Mouse (Mus musculus): ENCODE data around the gene Mgrn1.

Gene Mgrn1

DNA sequence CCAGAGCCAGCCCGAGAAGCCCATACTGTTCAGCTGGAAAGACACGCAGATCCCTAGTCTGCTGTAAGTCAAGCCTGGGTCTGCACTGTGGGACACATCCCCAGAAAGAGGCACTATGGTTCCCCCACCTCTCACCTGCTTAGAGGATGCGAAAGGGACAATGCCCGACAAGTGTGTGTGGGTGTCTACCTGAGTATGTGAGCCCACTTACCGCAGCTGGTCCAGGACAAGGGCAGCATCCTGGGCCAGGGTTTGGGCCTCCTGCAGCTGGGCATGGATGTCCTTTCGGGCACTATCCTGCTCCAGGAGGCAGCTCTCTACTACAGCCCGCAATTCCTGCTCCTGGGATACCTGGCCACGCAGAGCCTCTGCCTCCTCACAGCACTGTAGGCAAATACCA, 56.8 kb downstream of the Mgrn1 start:
- no peak for DNase-seq

DNA sequence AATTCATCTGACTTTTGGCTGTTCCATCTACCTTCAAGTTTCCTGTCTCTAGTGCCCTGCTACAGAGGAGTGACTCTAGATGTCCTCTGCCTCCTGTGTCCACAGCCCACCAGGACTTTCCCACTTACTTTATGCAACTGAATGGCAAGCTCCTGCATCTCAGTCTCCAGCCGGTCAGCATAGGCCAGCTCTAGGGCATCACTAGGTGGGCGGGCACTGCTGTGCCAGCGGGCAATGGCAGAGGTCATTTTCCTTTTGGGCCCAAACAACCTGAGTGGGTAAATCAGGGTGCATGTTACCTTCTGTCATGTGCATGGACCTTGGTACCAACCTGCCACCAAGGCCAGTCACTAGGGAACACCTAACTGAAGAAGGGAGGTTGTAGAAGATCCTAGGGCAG, 57.4 kb downstream of the Mgrn1 start:
- DNase-seq: no peak

- DNase-seq: no peak
Observed at GRCm38 (mm10) chr16:4945415-4945814, 59.4 kb downstream of the Mgrn1 start.

GRCm38 (mm10) chr16:4946155-4946554, 60.1 kb downstream of the Mgrn1 start:
- no peak for DNase-seq

DNA sequence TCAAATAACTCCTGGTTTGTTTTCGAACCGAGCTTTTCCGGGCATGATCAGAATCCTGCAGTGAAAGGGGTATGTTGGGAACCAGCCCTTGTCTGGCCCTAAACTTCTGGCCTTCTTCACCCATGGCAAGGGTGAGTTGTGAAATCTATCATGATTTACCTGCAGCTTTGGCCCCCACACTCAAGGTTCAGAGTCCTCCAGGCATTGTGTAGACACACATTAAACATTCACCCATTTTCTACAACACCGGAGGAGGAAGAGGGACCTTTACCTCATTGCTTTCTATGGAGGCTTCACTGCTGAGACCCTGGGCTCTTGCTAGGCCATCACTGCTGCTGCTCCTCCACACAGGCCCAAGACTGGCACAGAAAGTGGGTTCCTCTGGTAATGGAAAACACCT, 61.3 kb downstream of the Mgrn1 start:
- no peak for DNase-seq

GRCm38 (mm10) chr16:4956609-4957008, 70.6 kb downstream of the Mgrn1 start:
- no peak for DNase-seq

GRCm38 (mm10) chr16:4957446-4957845, 71.4 kb downstream of the Mgrn1 start:
- DNase-seq: no peak

DNA sequence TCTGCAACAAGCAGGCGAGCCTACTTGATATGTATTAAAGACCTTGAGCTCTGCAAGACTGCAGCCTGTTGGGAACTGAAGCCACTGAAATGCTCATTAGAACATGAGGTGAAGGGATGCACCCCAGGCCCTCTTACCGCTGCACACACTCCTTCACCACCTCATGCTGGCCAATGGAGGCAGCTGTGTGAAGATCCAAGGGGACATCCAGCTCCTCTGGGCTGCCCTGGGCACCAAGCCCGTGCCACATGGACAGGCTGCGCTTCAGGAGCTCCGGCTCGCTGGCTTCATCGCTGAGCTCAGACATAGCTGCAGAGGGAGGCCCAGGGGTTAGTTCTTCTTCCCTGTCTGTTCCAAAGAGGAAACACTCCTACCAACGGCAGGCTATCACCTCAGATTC, 74.2 kb downstream of the Mgrn1 start:
- no peak for DNase-seq

- DNase-seq: no peak
Observed at GRCm38 (mm10) chr16:4963346-4963745, 77.3 kb downstream of the Mgrn1 start.

DNA sequence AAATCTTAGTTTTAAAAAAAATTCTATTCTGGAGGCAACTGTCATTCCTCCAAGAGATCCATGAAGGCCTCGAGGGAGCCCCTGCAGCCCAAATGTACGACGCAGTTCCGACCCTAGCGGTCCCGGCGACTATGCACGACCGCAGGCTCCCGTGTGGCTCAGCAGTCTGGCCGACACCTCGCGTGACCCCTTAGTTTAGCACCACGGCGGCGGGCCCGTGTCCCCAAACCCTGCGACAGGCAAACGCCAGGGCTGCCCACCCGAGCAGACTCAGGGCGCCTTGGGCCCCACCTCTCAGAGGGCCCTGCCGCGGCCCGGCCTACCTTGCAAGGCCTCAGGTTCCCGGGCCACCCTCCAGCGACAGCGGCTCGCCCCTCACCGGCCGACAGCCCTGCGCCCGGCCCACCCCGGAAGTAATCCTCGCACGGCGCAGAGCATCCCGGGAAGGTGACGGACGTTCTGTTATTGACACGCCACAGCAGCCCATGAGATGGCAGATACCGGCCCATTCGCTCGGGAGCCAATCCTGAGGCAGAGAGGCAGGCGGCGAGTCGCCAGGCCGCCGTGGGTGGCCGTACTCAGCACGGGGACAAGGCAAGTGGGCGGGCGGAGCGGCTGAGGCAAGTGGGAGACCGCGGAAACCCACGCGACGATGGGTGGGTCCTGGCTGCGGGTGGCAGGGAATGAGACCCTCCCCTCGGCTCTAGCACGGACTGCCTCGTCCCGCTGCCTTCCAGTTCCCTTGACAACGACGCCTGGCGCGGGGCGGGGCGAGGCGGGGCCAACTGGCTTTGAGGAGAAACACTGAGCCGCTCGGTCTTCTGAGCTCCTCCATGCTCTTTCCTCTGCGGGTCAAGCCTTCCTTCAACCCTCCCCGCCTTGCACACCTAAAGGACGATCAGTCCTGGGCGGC, 78.0 kb downstream of the Mgrn1 start, which contains the start of gene Anks3:
Gene Anks3, minus strand, starts transcription at position 409 of the 913 bp plus-strand sequence.
- DNase-seq: peak; percentile 95

GRCm38 (mm10) chr16:4964731-4965391, 78.8 kb downstream of the Mgrn1 start:
- DNase-seq: no peak

DNA sequence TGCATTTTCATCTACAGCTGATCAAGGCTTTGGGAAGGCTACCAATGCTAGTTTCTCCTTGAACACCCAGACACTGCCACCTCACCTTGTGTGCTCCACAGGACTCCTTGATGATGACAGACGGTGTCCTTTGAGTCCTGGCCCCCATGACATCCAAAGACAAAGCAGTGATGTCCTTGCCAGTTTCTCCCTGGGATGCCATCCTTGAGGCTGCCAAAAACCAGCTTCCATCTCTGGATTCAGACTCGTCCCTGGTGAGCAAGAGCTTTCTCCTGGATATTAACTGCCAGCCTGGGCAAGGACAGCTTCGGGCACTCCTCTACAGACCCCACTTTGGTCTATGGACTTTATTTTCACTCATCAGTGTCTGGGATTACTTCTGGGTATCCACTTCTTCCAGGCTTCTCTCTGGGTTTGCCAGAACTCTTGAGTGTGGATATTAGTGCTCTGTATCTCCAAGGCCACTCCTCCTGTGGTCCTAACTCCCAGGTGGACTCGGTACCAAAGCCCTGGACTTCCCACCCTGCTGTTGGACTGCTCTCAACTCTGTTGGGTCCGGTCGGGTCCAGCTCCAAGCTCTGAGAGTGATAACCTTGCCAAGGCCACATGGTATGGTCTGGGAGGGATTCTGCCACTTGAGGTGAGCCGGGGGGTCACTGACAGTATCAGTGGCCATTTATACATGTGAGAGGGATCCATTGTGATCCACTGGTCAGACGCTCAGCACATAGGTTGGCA, 79.5 kb downstream of the Mgrn1 start:
- no peak for DNase-seq

- DNase-seq: no peak
Observed at GRCm38 (mm10) chr16:4968426-4968825, 82.4 kb downstream of the Mgrn1 start.

- peak; percentile 32 for DNase-seq
Observed at GRCm38 (mm10) chr16:4969055-4969843, 83.2 kb downstream of the Mgrn1 start.

- peak; percentile 61 for DNase-seq
Observed at GRCm38 (mm10) chr16:4971626-4972025, 85.6 kb downstream of the Mgrn1 start.

GRCm38 (mm10) chr16:4974521-4974920, 88.5 kb downstream of the Mgrn1 start:
- no peak for DNase-seq

GRCm38 (mm10) chr16:4976180-4976579, 90.1 kb downstream of the Mgrn1 start:
- DNase-seq: no peak

- DNase-seq: peak; percentile 29
Observed at GRCm38 (mm10) chr16:4978275-4979051, 92.4 kb downstream of the Mgrn1 start.

DNA sequence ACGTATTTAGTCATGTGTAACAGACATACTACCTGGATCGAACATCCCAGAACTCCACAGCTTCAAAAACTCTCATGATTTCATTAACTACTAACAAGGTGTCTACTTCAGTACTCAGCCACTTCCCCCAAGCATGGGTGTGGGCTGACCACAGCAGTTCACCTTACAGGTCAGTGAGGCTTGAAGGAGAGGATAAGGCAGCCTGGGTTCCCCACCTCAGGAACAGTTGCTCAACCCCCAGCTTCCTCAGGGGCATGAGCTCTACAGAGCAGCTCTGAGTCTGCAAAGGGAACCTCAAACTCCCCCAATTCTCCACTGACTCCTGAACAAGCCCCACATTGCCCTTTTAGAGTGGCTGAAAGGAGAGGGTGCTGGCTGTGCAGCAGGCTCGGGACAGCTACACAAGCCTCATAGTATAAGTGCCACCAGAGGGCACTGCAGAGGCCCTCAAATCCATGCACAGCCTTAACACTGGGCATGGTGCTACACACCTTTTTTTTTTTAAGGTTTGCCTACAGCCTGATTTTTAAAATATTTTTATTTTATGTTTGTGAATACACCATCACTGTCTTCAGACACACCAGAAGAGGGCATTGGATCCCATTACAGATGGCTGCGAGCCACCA, 93.8 kb downstream of the Mgrn1 start:
- peak; percentile 46 for DNase-seq

GRCm38 (mm10) chr16:4984717-4985116, 98.7 kb downstream of the Mgrn1 start:
- DNase-seq: no peak

Measured in lung, postnatal 14 days (tissue).